Mouse (Mus musculus) liver, adult 2 months (tissue): ENCODE results near the gene Wdr70. TPM values are rescaled to one million over a fixed set of nuclear protein-coding genes. Genes with fewer than 3 reads are reported as not detected.

ENCODE experiments used
- DNase-seq: peaks from one replicate; pipeline ENCODE4 v3.0.0-alpha.2; 2011; ENCODE audit warnings: low read depth, low spot score; ENCODE audit errors: extremely low read depth
- H3K27ac ChIP-seq: fragments of 200-500 bp; replicated peaks from 2 replicates; pipeline ENCODE4 v1.5.1; 2012; ENCODE audit warnings: low read depth, mild to moderate bottlenecking, control low read depth, inconsistent platforms, low read length; ENCODE audit not compliant: insufficient read depth
- H3K27me3 ChIP-seq: fragments of 200-500 bp; 2 replicates; pipeline ENCODE4 v1.6.1; 2012; ENCODE audit warnings: mild to moderate bottlenecking, moderate library complexity, low read length, inconsistent platforms; ENCODE audit not compliant: control insufficient read depth, insufficient read depth
- H3K36me3 ChIP-seq: fragments of 200-500 bp; 2 replicates; pipeline ENCODE4 v1.6.1; 2012; ENCODE audit warnings: low read length, inconsistent platforms; ENCODE audit not compliant: control insufficient read depth, insufficient read depth
- H3K4me1 ChIP-seq: fragments of 200-500 bp; 2 replicates; pipeline ENCODE4 v1.6.1; 2011; ENCODE audit warnings: low read length; ENCODE audit not compliant: control insufficient read depth, insufficient read depth
- H3K4me3 ChIP-seq: fragments of 200-500 bp; 2 replicates; pipeline ENCODE4 v1.5.1; 2011; ENCODE audit warnings: low read depth, mild to moderate bottlenecking, control low read depth, low read length, moderate library complexity; ENCODE audit not compliant: insufficient read depth
- H3K79me2 ChIP-seq: fragments of 200-500 bp; 2 replicates; pipeline ENCODE4 v1.6.1; 2012; ENCODE audit warnings: inconsistent platforms, mild to moderate bottlenecking, low read length, moderate library complexity; ENCODE audit not compliant: control insufficient read depth, insufficient read depth
- H3K9ac ChIP-seq: fragments of 200-500 bp; 2 replicates; pipeline ENCODE4 v1.6.1; 2012; ENCODE audit warnings: low read depth, mild to moderate bottlenecking, control low read depth, inconsistent platforms, low read length
- CTCF ChIP-seq: fragments of 200-500 bp; IDR thresholded peaks from 2 replicates; pipeline ENCODE4 v1.5.1; 2011; ENCODE audit warnings: low read depth, low read length, control low read depth
- POLR2A ChIP-seq: fragments of 200-500 bp; IDR thresholded peaks from 2 replicates; pipeline ENCODE4 v1.6.1; 2011; ENCODE audit warnings: low read length, control low read depth; ENCODE audit not compliant: insufficient read depth; ENCODE audit errors: extremely low read depth
- WGBS: fragments of 180-500 bp; shearing (Covaris S2); methylation state at CpG from one replicate; pipeline ENCODE4 v1.1.7; 2018; 5-methylcytosine and 5-hydroxymethylcytosine counted together
- polyA plus RNA-seq: library from polyadenylated mRNA; depleted of rRNA; stranded (reverse); fragments of >200 nt; gene quantifications from 2 replicates; pipeline ENCODE4 v1.2.3, GENCODE M21; 2012
- total RNA-seq: library from RNA; depleted of rRNA; stranded (reverse); fragments of >200 nt; gene quantifications from 2 replicates; pipeline ENCODE4 v1.2.3, GENCODE M21; 2014

Wdr70 gene
- total and polyA plus RNA-seq, 2 experiments = 5.5 to 9.1 TPM

GRCm38 (mm10) chr15:7978640-7979039 is 120.4 kb downstream of the Wdr70 start:
- H3K36me3 ChIP-seq = peaks cover 5% of the 10 kb centered on the region; the same call in 1 of the 2 replicates
- no peak overlapping the region for H3K4me3 ChIP-seq
- DNase-seq = no peak
- H3K27me3 ChIP-seq = no peaks in the 10 kb centered on the region
- H3K27ac ChIP-seq = no peak overlapping the region
- WGBS = 97% methylated on average over 1 of the region's 1 CpGs
- no peaks in the 10 kb centered on the region for H3K79me2 ChIP-seq
- H3K9ac ChIP-seq = no peak overlapping the region
- TF ChIP-seq CTCF (no peak), POLR2A (no peak)
- no peaks in the 10 kb centered on the region for H3K4me1 ChIP-seq

GRCm38 (mm10) chr15:7976775-7977174 is 122.2 kb downstream of the Wdr70 start:
- no peak for DNase-seq
- WGBS = 78% methylated on average over 9 of the region's 9 CpGs
- no peaks in the 10 kb centered on the region for H3K79me2 ChIP-seq
- H3K27ac ChIP-seq = no peak overlapping the region
- H3K9ac ChIP-seq = no peak overlapping the region
- H3K4me3 ChIP-seq = no peak overlapping the region
- H3K27me3 ChIP-seq = no peaks in the 10 kb centered on the region
- no peak for TF ChIP-seq POLR2A
- H3K36me3 ChIP-seq = peaks cover 5% of the 10 kb centered on the region; the same call in 1 of the 2 replicates
- H3K4me1 ChIP-seq = no peaks in the 10 kb centered on the region

- H3K27me3 ChIP-seq = no peaks in the 10 kb centered on the region
- peaks cover 5% of the 10 kb centered on the region; the same call in 1 of the 2 replicates for H3K36me3 ChIP-seq
- no peak overlapping the region for H3K27ac ChIP-seq
- no peak for TF ChIP-seq POLR2A
- TF ChIP-seq CTCF = peak; percentile 46
- no peak overlapping the region for H3K4me3 ChIP-seq
- no peak overlapping the region for H3K9ac ChIP-seq
- H3K79me2 ChIP-seq = no peaks in the 10 kb centered on the region
- no peaks in the 10 kb centered on the region for H3K4me1 ChIP-seq
- no peak for DNase-seq
- 94% methylated on average over 8 of the region's 8 CpGs for WGBS
These were observed 124.6 kb downstream of the Wdr70 start for GRCm38 (mm10) chr15:7974368-7974767.

- H3K36me3 ChIP-seq = peaks cover 5% of the 10 kb centered on the region; the same call in 1 of the 2 replicates
- no peak overlapping the region for H3K9ac ChIP-seq
- TF ChIP-seq POLR2A (no peak), CTCF (no peak)
- no peaks in the 10 kb centered on the region for H3K27me3 ChIP-seq
- WGBS = 95% methylated on average over 5 of the region's 5 CpGs
- no peak overlapping the region for H3K27ac ChIP-seq
- DNase-seq = no peak
- H3K79me2 ChIP-seq = no peaks in the 10 kb centered on the region
- H3K4me1 ChIP-seq = no peaks in the 10 kb centered on the region
- no peak overlapping the region for H3K4me3 ChIP-seq
These were observed 126.5 kb downstream of the Wdr70 start for GRCm38 (mm10) chr15:7972528-7972927.

- DNase-seq = no peak
- H3K36me3 ChIP-seq = no peaks in the 10 kb centered on the region
- no peaks in the 10 kb centered on the region for H3K27me3 ChIP-seq
- no peaks in the 10 kb centered on the region for H3K4me1 ChIP-seq
- TF ChIP-seq CTCF = no peak
- TF ChIP-seq POLR2A = no peak
- H3K79me2 ChIP-seq = no peaks in the 10 kb centered on the region
- 94% methylated on average over 6 of the region's 6 CpGs for WGBS
- no peak overlapping the region for H3K9ac ChIP-seq
- H3K27ac ChIP-seq = no peak overlapping the region
- H3K4me3 ChIP-seq = no peak overlapping the region
These were observed 136.2 kb downstream of the Wdr70 start for GRCm38 (mm10) chr15:7962786-7963185.

GRCm38 (mm10) chr15:7961489-7961888 is 137.5 kb downstream of the Wdr70 start:
- no peak for DNase-seq
- Histone ChIP-seq H3K4me1 (no peaks in the 10 kb centered on the region), H3K27ac (no peak overlapping the region), H3K79me2 (no peaks in the 10 kb centered on the region), H3K27me3 (no peaks in the 10 kb centered on the region), H3K4me3 (no peak overlapping the region), H3K9ac (no peak overlapping the region), H3K36me3 (no peaks in the 10 kb centered on the region)
- TF ChIP-seq POLR2A (no peak), CTCF (no peak)
- 64% methylated on average over 2 of the region's 2 CpGs for WGBS
